Mouse (Mus musculus) urinary bladder, adult 2 months (tissue): ENCODE measurements around the gene Cln3. TPM values are rescaled to one million over a fixed set of nuclear protein-coding genes. Genes with fewer than 3 reads are reported as not detected.

Experiments used
- DNase-seq: peaks from one replicate; pipeline ENCODE4 v3.0.0; 2022; ENCODE audit warnings: low spot score
- polyA plus RNA-seq: library from polyadenylated mRNA; depleted of rRNA; stranded (reverse); fragments of >200 nt; gene quantifications from 2 replicates; pipeline ENCODE4 v1.2.3, GENCODE M21; 2012; rRNA removed

Cln3 gene
- polyA plus RNA-seq = 48.1 and 53.3 TPM in 2 replicates

DNA sequence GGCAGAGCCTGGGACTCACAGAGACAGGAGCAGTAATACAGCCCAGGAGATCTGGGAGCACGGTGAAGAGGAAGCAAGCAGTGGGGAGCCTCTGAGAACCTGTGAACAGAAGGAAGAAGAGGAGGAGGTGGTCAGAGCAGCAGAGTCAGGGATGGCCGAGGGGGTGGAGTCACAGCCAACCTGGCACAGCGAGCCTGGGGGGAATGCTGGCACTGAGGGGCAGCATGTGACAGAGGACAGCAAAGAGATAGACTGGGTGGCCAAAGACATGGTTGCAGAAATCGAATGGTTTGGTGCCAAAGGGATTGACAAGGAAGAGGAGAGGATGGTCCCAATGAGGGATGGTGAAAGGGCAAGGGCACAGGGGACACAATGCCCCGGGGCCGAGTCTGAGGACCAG, at the start of gene Cln3:
Gene Cln3 (minus strand): TSS at position 101 of the 400 bp plus-strand sequence.
- no peak for DNase-seq

DNA sequence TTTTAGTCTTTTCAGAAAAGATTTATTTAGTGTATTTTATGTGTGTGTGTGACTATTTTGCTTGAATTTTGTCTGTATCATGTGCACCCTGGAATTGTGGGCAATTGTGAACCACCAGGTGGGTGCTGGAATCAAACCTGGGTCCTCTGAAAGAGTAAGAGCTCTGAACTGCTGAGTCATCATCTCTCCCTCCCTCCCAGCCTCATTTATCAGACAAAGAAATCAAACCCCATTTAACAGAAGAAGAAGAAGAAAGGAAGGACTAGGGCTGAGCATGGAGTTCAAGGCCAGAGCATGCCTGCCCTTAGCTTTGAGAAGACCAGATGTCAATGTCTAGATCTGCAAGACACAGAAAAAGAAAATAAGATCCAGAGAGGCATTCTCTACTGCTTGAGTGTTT, 49.8 kb upstream of the Cln3 start:
- no peak for DNase-seq

DNA sequence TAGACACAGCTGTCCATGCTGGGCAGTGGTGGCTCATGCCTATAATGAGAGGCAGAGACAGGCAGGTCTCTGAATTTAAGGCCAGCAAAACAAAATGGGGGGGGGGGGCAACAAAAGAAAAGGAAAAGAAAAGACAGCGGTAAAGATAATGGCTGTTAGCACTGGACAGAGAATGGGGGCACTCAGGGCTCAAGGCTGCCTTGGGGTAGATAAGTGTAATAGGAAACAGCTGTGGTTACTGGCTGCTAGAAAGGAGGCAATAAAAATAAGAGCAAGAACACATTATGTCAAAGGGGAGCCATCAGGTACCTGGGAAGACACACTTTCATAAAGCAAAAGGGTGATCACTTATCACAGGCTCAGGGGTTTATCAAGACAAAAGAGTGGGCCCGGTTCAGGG, 46.9 kb upstream of the Cln3 start:
- no peak for DNase-seq

DNA sequence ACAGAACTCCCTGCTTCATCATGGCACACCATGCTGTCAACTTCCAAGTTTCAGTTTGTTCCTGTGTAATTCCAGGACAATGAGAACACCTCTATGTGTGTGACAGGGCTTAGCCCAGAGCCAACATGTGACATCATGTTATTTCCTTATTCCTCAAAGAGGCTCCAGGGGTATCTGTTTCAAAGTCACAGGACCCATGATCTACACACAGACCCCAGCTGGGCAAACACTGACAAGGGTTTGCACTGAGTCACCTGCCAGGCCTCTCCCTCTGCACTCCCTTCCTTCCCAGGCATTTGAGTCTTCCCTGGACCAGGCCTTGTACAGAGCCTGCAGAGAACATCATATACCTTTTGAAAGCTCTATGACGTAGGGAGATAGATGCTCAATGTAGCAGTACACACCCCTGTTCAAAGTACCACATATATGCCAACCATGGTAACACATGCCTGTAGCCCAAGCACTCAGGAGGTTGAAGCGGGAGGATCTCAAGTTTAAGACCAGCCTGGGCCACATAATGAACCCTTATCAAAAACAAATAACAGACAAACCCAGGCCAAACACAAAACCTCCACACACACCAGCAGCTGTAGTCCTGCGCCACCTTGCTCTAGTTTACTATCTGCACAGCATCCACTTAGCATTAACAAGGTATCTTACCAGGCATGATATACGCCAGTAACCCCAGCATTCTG, 45.4 kb upstream of the Cln3 start, which contains the start of gene Nupr1:
Gene Nupr1 (minus strand): TSS at position 38 of the 695 bp plus-strand sequence.
- DNase-seq = no peak

DNA sequence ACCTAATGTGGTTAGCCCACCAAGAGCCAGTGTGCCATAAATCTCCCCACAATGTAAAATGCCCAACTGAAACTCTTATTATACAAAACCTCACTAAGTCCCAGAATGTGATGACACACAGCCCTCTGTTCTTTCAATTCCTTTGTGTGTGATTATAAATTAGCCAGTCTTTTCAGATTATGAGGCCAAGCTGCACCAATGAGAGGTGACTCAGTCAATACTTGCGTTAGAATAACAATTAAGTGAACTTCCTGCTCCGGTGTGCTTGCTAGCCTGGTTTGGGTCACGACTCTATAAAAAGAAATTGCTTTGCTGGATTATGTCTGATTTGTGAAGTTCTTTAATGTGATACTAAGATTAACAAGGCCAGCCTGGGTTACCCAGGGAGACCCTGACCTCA, 44.3 kb upstream of the Cln3 start:
- no peak for DNase-seq

DNA sequence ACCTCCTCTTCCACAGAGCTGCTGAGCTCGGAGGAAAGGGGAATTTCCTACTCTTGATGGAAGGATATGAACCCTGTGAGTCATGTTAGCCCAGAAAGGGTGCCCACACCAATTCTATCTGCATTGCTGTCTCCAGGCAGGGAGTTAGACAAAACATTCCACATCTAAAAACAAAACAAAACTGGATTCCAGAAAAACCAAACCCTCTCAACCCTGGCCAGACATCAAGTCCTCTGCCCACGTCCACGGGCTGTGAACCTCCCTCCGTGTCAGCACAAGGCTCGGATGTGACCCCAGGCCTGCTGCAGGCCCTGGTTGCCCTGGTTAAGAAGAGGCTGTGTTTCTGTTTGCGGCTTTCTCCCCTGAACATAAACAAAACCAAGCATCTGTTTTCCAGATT, 42.5 kb upstream of the Cln3 start:
- DNase-seq = no peak

DNA sequence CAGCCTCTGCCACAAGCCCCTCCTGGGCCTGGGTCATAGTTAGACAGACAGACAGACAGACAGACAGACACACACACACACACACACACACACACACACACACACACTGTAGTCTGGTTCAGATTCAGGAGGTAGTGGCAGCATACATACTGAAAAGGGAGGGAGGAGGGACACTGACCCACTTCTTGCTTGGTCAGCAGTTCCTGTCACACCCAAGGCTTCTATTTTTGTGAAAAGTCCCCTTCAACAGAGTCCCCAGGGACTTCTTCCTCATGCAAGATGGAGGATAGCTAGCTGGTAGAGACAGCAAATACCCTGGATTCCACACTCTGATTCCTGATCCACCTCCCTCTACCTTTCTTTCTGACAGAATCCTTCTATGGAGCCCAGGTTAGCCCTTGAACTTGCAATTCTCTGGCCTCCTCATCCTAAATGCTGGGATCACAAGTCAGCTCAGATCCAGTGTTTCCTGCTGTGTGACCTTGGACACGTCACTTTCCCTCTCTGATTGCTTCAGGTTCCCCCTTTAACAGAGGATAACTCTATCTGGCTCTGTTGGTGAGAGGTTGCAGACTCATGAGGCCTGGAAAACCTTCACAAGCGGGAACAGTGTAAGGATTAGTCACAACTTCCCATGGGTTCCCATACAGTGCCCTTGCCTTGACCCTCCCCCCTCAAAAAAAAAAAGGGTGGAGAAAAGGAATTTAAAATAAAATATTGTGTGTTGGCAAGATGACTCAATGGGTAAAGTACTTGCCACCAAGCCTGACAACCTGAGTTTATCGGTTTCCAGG, 40.4 kb upstream of the Cln3 start:
- DNase-seq = no peak

DNA sequence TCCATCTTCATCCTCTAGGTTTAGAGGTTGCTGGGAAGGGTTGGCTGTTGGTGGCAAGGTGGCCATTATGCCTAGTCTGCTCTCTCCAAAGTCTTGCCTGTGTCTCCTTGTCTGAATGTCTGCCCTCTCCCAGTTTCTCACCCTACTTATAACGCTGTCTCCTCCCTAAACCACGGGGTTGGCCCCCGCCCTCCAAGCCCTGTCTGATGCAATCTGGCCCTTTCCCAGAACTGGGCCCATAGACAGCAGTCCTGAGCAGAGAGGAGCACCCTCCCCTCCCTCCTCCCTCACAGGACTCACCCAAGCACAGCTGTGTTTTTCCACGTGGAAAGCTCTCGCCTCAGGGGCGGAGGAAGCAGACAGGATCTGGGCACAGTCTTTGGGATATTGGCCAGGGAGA, 39.8 kb upstream of the Cln3 start:
- peak; percentile 45 for DNase-seq

DNA sequence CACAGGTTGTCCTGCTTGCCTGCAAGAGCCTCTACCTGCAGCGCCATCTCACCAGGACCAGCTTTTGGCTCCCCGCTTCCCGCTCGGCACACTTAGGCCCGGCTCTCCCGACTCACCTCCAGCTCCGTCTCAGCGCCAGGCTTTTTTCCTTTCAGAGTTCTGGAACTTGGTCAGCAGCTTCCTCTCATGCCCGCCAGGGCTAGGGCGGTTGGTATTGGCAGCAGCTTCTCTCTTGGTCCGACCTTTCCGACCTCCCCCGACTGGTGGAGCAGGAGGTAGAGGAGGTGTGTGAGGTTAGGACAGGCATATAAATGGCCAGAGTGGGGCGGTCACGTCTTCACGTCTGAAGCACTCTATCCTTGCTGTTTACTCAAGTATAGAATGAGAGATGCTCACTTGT, 39.2 kb upstream of the Cln3 start:
- DNase-seq = no peak

DNA sequence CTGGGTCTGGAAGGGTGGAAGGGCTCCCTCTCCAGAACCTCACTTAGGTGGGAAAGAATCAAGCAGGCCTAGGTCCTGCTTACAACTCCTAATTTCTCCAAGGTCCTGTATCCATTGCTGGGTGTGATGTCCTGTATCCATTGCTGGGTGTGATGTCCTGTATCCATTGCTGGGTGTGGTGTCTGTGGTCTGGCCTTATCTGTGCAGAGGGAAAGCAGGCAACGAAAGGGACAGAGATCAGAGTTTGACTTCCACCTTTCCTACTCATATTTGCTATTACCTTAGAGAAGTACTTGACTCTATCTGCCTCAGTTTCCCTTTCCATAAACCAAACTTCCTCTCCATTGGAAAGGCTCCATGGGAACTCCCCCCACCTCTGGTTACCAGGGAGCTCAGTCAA, 37.8 kb upstream of the Cln3 start:
- DNase-seq = no peak

DNA sequence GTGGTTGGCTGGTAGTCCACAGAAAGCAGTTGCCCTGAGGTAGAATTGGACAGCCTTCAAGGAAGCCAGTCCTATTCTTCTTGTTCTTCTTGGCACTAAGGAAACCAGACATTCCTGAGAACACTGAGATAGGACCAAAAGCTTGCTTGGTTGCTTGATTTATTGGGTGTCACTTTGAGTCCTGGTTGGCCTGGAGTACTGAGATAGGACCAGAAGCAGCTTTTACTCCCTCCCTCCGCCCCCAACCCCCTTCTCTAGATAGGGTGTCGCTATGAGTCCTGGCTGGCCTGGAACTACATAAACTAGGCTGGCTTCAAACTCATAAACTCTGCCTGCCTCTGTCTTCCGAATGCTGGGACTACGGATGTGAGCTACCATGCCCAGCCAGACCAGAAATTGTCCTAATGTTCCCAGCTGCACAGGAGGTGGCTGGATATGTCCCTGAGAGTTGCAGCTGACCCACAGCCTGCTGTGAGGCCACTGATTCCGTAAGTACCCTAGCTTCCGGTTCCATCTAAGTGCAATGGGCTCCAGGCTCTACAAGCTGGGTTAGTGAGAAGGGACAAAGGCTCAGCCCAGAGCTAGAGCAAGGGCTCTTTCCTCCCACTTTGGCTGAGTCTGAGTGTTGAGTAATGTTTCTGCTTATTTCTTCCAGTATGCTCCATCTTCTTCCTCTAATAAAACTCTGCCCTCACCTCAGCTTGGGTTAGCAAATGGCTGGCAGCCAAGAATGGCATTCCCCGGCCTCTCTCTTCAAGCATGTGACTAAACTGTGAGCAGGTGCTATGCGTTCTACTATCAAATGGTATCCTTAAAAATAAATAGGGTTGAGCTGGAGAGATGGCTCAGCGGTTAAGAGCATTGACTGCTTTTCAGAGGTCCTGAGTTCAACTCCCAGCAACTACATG, 36.1 kb upstream of the Cln3 start:
- no peak for DNase-seq

DNA sequence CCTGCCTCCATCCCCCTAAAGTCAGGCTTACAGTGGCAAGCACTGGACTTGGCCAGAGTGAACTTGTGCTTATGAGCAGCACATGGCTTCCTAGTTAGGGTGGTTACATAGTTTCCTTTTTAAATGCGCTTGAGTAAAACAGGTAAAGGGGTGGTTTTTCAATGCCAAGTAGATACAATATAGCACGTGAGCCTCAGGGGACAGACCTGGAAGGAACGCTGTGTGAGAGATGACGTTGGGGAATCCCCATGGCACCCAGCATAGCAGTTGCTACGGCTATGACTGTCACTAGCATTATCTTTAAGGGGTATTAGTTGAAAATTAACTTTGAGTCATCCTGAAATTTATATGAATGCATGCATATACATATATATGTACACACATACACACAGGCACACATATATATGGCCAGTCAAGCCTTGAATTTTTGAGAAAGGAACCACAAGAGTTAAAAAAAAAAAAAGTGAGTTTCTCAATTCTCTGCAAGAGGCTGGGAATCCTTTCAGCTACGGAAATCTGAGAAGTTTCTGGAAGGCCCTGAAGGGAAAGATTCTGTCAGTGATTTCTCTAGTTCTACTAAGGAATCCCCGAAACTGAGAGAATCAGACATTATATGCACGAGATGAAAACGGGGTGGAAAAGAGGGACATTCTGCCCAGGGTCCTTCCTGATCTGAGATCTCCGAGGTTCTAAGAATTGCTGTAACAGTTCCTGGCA, 34.1 kb upstream of the Cln3 start:
- no peak for DNase-seq

DNA sequence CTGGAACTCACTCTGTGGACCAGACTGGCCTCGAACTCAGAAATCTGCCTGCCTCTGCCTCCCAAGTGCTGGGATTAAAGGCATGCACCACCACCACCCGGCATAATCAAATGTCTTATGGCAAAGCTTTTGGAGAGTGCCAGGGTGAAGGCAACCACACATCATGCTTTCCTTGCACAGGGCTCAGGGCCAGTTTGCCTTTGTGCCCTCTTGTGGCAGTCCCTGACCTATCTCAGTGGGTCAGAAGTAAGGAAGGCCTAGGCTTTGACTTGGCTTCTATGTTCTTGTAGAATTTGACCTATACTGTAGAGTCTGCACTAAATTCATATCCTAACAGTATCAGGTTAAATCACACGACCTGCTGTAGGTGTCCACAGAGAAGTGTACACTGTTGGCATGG, 31.1 kb upstream of the Cln3 start:
- DNase-seq = no peak

DNA sequence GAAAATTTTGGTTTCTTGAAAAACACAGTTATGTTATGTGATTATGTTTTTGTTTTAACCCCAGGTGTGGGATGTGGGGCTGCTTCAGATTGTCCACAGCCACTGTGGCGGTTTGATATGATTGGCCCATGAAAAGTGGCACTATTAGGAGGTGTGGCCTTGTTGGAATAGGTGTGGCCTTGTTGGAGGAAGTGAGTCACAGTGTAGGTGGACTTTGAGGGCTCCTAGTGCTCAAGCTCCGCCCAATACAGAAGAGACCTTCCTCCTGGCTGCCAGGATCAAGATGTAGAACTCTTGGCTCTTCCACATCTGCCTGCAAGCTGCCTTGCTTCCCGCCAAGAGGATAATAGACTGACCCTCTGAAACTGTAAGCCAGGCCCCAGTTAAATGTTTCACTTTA, 27.1 kb upstream of the Cln3 start:
- no peak for DNase-seq

DNA sequence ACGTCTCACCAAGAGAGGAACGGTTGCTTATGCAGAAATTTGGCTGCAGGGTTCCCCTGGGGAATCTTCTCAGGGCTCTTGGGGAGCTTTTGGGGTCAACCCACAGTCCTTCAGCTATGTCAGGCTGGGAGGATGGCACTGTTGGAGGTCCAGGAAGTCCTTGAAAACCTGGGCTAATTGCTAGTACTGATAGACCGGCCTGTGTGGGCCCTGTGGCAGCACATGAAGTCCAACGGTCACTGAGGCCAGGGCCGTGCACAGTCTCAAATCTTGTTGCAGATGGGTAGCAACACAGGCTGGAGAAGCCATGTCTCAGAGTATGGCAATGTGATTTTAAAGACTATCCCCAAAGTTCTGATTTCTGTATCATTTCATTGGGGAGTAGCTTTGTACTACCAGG, 22.2 kb upstream of the Cln3 start:
- no peak for DNase-seq

DNA sequence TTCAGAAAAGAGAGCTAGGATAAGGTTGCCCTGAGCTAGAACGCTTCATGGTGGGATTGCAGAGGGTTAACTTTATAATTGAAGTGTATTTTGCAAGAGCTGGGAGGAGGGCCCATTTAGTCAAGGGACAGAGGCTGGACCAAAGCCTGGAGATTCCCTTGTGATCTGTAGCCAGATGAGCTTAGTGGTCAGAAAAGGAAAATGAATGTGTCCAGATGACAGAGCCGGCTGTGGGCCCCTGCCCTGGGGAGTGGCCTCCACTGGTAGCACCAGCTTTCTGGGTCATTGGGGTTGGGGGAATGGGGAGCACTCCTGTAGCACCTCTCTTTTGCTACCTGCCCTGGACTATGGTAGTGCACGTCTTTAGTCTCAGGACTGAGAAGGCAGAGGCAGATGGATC, 21.4 kb upstream of the Cln3 start:
- DNase-seq = no peak

DNA sequence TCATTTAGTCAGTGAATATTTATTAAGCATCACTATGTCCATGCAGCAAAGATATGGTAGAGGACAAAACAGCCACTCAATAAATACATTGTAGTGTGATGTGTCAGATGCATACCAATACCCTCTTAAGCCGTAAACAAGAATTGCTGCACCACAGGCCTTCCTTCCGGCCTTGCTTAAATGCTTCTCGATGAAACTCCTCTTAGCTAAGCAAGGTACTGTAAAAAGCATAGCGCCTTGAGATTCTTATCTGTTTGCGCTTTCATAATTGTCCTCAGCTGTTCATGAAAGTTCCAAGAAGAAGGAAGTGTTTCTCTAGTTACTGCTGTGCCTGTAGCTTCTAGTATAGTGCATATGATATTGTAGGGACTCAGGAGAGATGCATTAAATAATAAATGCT, 21.0 kb upstream of the Cln3 start:
- no peak for DNase-seq

DNA sequence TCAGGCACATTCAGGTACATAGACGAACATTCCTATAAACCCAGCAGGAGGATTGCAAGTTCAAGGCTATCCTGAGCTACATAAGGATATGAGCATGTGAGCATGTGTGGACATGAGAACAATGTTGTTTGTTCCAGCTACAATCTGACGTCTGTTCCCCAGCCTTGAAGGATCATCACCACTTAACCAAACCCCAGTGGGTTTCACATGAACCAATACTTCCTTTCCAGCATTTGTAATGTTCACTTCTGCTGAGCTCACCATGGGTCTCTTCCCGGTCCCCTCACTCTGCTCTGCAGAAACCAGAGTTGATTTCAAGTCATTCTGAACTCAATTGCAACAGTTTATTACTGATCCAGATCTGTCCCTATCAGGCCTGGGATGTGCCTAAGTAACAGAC, 17.0 kb upstream of the Cln3 start:
- DNase-seq = no peak

DNA sequence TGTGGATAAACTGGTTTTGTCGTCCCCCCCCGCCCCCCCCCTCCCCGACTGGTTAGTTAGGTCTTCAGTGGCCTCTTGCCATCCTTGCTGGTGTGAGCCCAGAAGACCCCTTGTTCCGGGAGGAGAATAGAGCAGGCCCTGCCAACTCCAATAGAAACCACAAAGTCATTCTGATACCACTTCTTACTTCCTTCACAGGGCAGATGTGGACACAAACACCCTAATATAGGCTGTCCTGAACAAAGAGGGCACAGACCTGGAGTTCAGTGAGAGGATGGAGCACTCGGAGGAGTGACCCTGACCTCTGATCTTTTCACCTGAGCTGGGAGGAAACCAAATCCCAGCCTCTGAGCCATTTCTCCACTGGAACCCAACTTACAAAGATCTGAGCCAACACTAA, 16.3 kb upstream of the Cln3 start:
- DNase-seq = no peak

DNA sequence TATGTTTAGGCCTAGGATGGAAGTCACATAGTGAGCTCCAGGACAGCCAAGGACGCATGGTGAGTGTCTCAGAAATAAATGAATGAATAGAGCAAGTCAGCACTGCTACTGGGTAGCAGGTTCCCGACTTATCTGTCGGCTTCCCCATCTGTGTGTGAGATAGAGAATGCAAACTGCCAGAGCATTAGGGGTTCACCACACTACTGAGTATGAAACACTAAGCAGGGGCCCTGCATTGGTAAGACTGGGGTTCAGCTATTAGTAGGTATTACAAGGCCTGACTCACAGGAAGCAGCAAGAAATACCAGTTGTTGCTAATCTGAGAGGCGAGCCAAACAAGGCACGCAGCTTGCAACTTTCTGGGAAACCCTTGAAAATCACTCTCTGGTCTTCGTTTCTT, 13.3 kb upstream of the Cln3 start:
- no peak for DNase-seq

DNA sequence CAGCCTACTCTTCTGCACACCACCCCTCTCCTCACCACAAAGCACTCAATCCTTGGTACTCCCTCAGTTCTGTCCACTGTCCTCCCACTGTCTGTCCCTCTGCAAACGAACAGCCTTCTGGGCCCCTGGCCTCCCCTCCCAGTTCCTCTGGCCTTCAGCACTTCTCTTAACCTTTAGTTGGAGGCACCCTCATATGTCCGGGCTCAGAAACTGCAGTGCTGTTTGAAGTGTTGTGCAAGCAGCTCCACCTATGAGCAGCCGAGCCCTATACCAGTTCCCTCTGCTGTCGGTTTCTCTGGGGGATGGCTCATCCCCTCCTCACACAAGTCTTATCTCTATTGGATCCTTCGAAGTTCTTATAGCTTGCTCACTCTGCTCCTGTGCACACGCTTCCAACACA, 10.8 kb upstream of the Cln3 start:
- DNase-seq = no peak

DNA sequence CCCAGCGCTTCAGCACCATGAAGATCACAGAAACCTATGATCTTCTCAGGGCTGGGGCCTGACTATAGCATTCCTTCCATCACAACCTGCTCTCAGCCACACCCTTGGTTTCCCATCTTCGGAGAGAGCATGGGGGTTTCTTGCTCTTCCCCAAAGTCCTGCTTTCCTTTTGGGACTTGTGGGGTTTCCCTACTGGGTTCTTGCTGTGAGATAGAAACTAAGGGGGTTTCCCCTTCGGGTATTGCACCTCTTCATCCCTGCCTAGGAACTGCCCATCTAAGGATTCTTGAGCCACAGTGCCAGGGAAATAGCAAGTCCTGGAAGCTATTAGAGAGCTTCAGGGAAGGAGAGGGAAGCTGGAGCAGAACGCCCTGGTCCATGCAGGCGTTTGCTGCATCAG, 10.3 kb upstream of the Cln3 start:
- DNase-seq = no peak
